Mouse (Mus musculus) right cerebral cortex, postnatal 25 days (tissue): ENCODE measurements around the gene Olfr912.

Source experiments
- DNase-seq: peaks from one replicate; pipeline ENCODE4 v3.0.0; 2022

The Olfr912 gene

GRCm38 (mm10) chr9:38579878-38580277 lies at the start of gene Olfr912:
Gene Olfr912, plus strand, starts transcription at chr9:38580178.
- no peak for DNase-seq

DNA sequence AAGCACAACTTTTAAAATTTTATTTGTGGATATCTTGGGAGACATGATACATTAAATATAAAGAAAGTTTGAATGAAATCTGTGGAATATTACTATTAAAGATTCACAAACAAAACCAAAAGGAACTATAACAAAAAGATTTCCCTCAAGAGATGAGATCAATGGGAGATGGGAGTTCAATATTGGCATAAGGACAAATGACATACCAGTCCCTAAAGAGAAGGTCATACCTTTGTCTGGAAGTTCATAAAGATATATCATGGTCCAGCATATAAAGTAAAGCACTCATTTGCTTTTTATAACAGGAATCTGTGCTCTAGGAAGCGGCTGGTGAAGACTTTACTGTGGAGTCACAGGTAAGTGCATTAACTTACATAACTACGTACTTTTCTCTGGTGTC lies 42.4 kb upstream of the Olfr912 start, which contains the start of gene Olfr910:
Olfr910 (plus strand) TSS at position 301 of the 400 bp plus-strand sequence.
- DNase-seq: no peak

GRCm38 (mm10) chr9:38591056-38591455 lies 11.1 kb downstream of the Olfr912 start:
- no peak for DNase-seq

DNA sequence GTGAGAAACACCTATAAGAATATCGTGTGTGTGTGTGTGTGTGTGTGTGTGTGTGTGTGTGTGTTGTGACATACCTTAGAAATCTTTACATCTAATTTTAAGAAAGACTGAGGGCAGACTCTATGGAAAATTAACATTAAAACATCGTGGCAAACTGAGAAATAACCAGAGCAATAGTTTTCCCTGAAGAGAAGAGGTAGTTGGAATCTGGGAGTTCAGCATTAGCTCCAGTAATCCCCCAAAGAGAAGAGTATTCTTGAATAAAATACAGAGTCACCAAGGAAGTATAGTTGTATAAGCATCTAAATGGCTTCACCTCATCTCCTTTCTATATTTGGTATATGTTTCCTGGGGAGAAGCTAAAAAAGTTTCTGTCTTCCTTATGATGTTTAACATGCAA lies 12.5 kb downstream of the Olfr912 start, which contains the start of gene Olfr913:
Olfr913 (plus strand) TSS at position 301 of the 400 bp plus-strand sequence.
- no peak for DNase-seq

- no peak for DNase-seq
Observed at GRCm38 (mm10) chr9:38604802-38605201, 24.8 kb downstream of the Olfr912 start, which contains the start of gene Olfr914. Gene Olfr914, plus strand, starts transcription at chr9:38605102.

DNA sequence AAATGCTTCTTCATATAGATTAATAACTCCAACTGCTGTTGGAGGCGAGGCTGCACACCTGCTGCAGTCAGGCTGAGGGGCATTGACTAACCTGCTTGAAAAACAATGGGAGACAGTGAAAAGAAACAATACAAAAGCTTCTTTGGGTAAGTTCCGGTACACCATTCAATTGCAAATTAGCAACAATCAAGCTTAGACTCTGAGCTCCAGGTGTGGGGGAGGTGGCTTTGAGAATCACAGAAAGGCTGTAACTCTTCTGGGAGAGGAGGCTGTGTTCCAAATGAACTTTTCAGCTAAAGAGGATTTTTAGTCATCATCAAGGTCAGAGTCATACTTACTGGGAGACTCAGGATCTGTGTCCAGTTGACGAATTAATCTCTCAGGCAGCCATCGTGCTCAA lies 52.4 kb downstream of the Olfr912 start:
- DNase-seq: no peak
